Mouse (Mus musculus) A20 (cell line): ENCODE measurements at regions not wholly inside any gene's neighbourhood (a gene's known extent, or its start where the extent isn't known, plus 50 kb on each side); places are given as distances from the start of the nearest gene placed in this dataset.

Experiments
- DNase-seq: peaks from one replicate; pipeline ENCODE4 v3.0.0-alpha.2; 2011; ENCODE audit warnings: low read depth, low spot score

- DNase-seq, result no peak
Observed at GRCm38 (mm10) chr14:114485781-114486180, 606.2 kb upstream of the Gpc5 start.

GRCm38 (mm10) chr14:114493371-114493770 is 598.6 kb upstream of the Gpc5 start:
- peak; percentile 55 for DNase-seq

GRCm38 (mm10) chr14:114504976-114505375 is 587.0 kb upstream of the Gpc5 start:
- DNase-seq, result no peak

GRCm38 (mm10) chr14:114547910-114548680 is 543.9 kb upstream of the Gpc5 start:
- DNase-seq, result no peak

GRCm38 (mm10) chr14:114549101-114549500 is 542.9 kb upstream of the Gpc5 start:
- DNase-seq, result no peak

GRCm38 (mm10) chr14:114566411-114567030 is 525.5 kb upstream of the Gpc5 start:
- peak; percentile 58 for DNase-seq

- DNase-seq, result peak; percentile 68
Observed at GRCm38 (mm10) chr14:114567673-114568309, 524.2 kb upstream of the Gpc5 start.

GRCm38 (mm10) chr14:114587367-114588064 is 504.5 kb upstream of the Gpc5 start:
- no peak for DNase-seq

GRCm38 (mm10) chr14:114609296-114609695 is 482.7 kb upstream of the Gpc5 start:
- DNase-seq, result no peak

- DNase-seq, result no peak
Observed at GRCm38 (mm10) chr14:114612400-114612799, 479.6 kb upstream of the Gpc5 start.

GRCm38 (mm10) chr14:114656636-114657035 is 435.4 kb upstream of the Gpc5 start:
- DNase-seq, result no peak

- no peak for DNase-seq
Observed at GRCm38 (mm10) chr14:114662028-114662427, 430.0 kb upstream of the Gpc5 start.

GRCm38 (mm10) chr14:114685133-114685532 is 406.9 kb upstream of the Gpc5 start:
- peak; percentile 59 for DNase-seq

GRCm38 (mm10) chr14:114694930-114695329 is 397.1 kb upstream of the Gpc5 start:
- DNase-seq, result no peak

GRCm38 (mm10) chr14:114697543-114697942 is 394.5 kb upstream of the Gpc5 start:
- DNase-seq, result no peak

- DNase-seq, result no peak
Observed at GRCm38 (mm10) chr14:114723080-114723479, 368.9 kb upstream of the Gpc5 start.

GRCm38 (mm10) chr14:114767323-114767722 is 324.7 kb upstream of the Gpc5 start:
- DNase-seq, result no peak

- DNase-seq, result no peak
Observed at GRCm38 (mm10) chr14:114776723-114777122, 315.3 kb upstream of the Gpc5 start.

GRCm38 (mm10) chr14:114781821-114782220 is 310.2 kb upstream of the Gpc5 start:
- DNase-seq, result no peak

GRCm38 (mm10) chr14:114790946-114791830 is 300.8 kb upstream of the Gpc5 start:
- DNase-seq, result peak; percentile 89

GRCm38 (mm10) chr14:114791831-114792224 is 300.2 kb upstream of the Gpc5 start:
- no peak for DNase-seq
